Mouse (Mus musculus): ENCODE measurements at regions not wholly inside any gene's neighbourhood (a gene's known extent, or its start where the extent isn't known, plus 50 kb on each side); places are given as distances from the start of the nearest gene placed in this dataset.
A peak's percentile ranks its signal among the peaks of the same experiment; 100 is the strongest.

DNA sequence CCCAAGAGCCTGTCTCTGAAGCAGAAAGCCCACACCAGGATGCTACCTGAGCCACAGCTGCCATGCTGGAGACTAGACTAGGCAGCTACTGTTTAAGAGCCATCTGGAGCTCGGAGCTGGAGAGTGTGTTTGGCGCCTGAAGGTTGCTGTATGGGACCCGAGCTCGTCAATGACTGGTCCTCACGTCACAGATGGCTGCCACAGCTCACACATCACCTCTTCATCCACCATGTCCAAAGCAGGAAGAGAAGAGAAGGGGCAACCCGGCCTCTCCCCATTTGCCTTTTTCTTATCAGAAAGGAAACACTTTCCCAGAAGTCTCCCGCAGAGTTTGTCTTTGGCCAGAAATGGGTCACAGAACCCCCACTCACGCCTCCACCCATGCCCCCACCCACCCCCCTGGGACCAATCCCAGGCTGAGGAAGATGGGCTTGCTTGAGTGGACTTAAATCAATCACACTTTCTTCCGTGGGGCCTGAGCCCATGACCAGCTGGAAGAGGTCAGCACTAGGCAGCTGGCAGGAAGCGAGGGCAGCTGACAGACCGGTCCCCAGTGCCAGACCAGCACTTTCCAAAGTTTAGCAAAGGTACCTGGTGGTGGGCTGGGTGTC, 53.5 kb upstream of the Ptpn1 start:
- intact Hi-C loops (cut with DNase I) = no loop called here
- no peak for DNase-seq (ENCODE audit: extremely low spot score in 1 of 2, low spot score in 2 of 2)

GRCm38 (mm10) chr2:167877254-167877870, 54.5 kb upstream of the Ptpn1 start:
- DNase-seq (ENCODE audit: extremely low spot score in 1 of 2, low spot score in 2 of 2) = no peak
- intact Hi-C loops (cut with DNase I) = no loop called here

DNA sequence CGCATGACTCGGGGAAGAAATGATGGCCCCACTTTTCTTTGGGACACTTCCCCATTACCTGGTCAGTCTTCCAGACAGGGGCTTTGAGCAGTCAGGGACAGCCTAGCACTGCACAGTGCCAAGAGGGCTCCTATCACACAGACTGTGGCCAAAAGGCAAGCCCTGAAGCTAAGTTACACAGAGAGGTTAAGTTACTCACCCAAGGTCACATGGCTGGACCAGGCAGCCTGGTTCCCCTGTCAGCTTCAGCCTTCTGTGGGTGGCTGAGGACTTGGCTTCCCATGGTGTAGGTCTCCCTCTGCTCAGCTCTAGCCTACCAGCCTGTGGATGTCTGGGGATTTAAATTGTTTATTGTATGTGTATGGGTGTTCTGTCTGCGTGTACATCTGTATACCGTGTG, 59.4 kb upstream of the Ptpn1 start:
- DNase-seq (ENCODE audit: extremely low spot score in 1 of 2, low spot score in 2 of 2) = no peak
- intact Hi-C loops (cut with DNase I) = no loop called here

DNA sequence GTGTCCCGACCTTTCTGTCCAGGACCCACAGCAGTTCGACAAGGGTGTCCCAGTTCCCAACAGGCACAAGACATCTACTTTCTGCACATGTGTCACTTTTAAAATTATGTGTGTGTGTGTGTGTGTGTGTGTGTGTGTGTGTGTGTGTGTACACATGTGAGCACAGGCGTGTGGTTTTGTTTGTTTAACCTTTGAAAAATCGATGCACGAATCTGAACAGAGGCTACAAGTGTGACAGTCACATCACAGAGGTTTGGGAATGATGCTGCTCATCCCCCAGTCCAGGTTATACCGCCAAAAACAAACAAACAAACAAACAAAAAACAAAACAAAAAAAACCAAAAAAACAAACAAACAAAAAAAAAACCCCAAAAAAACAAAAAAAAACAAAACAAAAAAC, 61.7 kb upstream of the Ptpn1 start:
- intact Hi-C loops (cut with DNase I) = no loop called here
- no peak for DNase-seq (ENCODE audit: extremely low spot score in 1 of 2, low spot score in 2 of 2)

DNA sequence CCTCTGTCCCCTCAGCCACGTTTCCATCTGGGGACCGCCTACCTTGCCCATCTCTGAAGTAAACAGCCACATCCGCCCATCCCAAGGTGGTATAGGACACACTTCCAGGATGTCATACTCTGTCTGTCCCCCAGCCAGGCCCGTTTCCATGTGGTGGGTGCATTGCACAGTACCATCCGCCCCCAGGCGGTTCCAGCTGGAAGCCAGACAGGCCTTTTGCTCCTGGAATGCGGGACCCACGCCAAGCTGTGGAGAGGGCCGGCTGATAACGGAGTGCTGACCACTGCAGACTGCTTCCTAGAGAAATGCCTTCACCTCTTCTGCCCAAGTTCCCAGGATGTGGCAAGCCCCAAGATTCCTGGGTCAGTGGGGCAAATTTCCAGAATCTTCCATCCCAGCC, 65.1 kb upstream of the Ptpn1 start:
- DNase-seq (ENCODE audit: extremely low spot score in 1 of 2, low spot score in 2 of 2) = peak in 1 of 2 experiments; percentile 84
- intact Hi-C loops (cut with DNase I) = no loop called here

GRCm38 (mm10) chr2:167865525-167865924, 66.3 kb upstream of the Ptpn1 start:
- no peak for DNase-seq (ENCODE audit: extremely low spot score in 1 of 2, low spot score in 2 of 2)
- intact Hi-C loops (cut with DNase I) = no loop called here

DNA sequence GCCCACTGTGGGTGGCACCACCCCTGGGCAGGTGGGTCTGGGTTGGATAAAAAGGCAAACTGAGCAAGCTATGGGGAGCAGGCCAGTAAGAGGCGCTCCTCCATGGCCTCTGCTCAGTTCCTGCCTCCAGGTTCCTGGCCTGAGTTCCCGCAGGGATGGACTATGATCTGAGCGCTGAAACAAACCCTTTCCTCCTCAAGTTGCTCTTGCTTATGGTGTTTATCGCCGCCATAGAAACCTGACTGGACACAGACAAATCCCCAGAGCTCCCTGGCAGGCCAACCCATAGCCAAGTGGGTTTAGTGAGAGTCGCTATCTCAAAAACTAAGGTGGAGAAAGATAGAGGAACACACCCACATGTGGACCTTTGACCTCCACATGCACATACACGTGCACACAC, 67.2 kb upstream of the Ptpn1 start:
- intact Hi-C loops (cut with DNase I) = no loop called here
- no peak for DNase-seq (ENCODE audit: extremely low spot score in 1 of 2, low spot score in 2 of 2)

DNA sequence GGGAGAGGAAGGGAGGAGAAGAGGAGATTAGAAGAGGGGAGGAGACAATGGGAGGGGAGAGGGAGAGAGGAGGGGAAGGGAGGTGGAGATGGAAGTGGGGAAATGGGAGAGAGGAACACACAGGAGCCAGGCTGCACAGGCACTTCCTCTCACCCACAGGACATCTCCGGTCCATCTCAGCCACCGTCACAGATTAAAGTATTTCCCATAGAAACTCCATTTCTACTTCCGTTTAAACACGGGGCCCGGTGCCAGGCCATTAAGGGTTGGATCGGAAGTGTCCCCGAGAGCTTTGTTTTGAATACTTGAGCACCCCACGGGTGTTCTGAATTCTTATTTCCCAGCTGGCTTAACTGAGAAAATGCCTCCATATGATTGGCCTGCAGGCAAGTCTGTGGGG, 67.6 kb upstream of the Ptpn1 start:
- intact Hi-C loops (cut with DNase I) = no loop called here
- DNase-seq (ENCODE audit: extremely low spot score in 1 of 2, low spot score in 2 of 2) = peak in 1 of 2 experiments; percentile 78

- intact Hi-C loops (cut with DNase I) = no loop called here
- no peak for DNase-seq (ENCODE audit: extremely low spot score in 1 of 2, low spot score in 2 of 2)
Observed at GRCm38 (mm10) chr2:167863616-167864015, 68.2 kb upstream of the Ptpn1 start.

- intact Hi-C loops (cut with DNase I) = no loop called here
Observed at GRCm38 (mm10) chr2:167861178-167861520, 70.7 kb upstream of the Ptpn1 start.

GRCm38 (mm10) chr2:167860457-167861177, 71.2 kb upstream of the Ptpn1 start:
- peak; percentile 45 to 87 for DNase-seq (ENCODE audit: extremely low spot score in 1 of 2, low spot score in 2 of 2)
- intact Hi-C loops (cut with DNase I) = no loop called here

More at GRCm38 (mm10) chr2:167861178-167861520, 70.7 kb upstream of the Ptpn1 start:
- DNase-seq (ENCODE audit: extremely low spot score in 1 of 2, low spot score in 2 of 2) = no peak

DNA sequence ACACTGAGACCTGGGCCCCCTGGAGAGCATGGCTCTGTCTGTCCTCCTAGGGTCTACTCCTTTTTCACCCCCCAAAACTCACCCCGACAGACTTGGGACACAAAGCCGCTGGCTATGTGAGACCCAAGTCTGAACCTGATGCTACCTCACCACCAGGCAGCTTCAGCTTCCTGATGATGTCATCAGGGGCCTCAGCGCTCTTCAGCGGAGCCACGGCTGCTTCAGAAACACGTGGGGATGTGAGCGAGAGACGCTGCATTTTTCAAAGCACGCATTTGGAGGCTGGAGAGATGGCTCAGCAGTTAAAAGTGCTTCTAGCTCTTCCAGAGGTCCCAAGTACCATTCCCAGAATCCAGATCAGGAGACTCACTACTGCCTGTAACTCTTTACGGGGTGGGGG, 72.3 kb upstream of the Ptpn1 start:
- intact Hi-C loops (cut with DNase I) = no loop called here
- DNase-seq (ENCODE audit: extremely low spot score in 1 of 2, low spot score in 2 of 2) = no peak

DNA sequence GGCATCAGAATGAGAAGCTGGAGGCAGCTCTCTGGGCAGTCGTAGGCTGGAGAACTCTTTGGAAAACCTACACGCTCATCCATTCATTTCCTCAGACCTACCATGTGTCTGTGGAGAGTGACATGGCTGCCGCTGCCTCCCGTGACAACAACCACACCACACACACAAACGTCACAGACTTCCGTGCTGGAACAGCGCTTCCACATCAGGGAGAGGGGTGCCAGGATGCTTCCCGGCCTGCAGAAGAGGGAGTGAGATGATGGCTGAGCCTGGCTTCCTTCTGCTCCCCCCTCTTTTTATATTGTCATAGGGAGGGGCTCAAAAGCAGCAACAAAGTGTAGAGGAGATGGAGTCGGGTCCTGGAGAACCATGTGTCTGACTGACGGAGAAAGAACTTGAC, 73.5 kb upstream of the Ptpn1 start:
- DNase-seq (ENCODE audit: extremely low spot score in 1 of 2, low spot score in 2 of 2) = no peak
- intact Hi-C loops (cut with DNase I) = no loop called here

DNA sequence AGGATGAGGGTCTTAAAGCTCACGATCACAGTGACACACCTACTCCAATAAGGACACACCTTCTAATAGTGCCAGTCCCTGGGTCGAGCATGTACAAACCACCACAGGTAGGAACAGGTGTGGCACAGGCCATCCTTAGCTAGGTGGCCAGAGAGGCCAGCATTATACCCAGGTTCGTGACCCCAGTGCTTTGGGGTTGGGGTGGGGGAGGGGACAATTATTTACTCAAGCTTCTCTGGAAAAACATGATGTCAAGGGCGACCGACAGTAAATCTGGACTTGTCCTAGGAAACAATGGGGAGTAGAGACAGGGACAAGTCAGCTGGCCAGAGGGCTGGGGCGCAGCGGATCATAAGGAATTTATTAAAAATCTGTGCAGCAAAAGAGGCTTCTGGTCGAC, 73.9 kb upstream of the Ptpn1 start:
- DNase-seq (ENCODE audit: extremely low spot score in 1 of 2, low spot score in 2 of 2) = no peak
- intact Hi-C loops (cut with DNase I) = no loop called here

DNA sequence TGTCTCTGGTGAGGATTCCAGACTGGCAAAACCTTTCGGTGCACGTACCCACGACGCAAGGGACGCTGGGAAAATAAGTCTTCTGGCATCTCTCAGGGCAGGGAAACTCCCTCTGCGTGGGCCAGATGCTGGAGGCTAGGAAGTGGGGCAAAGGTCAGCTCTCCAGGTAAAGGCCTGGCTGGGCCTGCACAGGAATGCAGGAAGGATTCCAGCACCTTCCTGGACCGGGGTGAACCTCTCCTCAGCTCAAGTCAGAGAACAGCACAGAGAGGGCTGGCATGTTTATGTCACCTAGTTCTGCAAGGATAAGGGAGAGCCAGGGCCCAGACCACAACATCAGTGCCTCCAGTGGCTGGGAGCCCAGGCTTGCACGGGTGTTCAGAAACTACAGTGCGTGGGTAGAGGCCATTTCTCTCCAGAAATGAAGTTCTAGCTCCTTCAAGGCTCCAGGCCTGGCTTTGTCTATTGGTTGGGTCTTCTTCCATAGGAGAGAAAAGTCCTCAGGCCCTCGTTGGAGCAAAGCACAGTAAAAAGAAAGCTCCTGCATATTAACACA, 74.9 kb upstream of the Ptpn1 start:
- intact Hi-C loops (cut with DNase I) = no loop called here

GRCm38 (mm10) chr2:167856020-167856419, 75.8 kb upstream of the Ptpn1 start:
- no peak for DNase-seq (ENCODE audit: extremely low spot score in 1 of 2, low spot score in 2 of 2)
- intact Hi-C loops (cut with DNase I) = no loop called here

More for the DNA sequence above, 74.9 kb upstream of the Ptpn1 start:
- no peak for DNase-seq (ENCODE audit: extremely low spot score in 1 of 2, low spot score in 2 of 2)

- DNase-seq (ENCODE audit: extremely low spot score in 1 of 2, low spot score in 2 of 2) = no peak
- intact Hi-C loops (cut with DNase I) = no loop called here
Observed at GRCm38 (mm10) chr2:167854060-167854459, 77.8 kb upstream of the Ptpn1 start.

DNA sequence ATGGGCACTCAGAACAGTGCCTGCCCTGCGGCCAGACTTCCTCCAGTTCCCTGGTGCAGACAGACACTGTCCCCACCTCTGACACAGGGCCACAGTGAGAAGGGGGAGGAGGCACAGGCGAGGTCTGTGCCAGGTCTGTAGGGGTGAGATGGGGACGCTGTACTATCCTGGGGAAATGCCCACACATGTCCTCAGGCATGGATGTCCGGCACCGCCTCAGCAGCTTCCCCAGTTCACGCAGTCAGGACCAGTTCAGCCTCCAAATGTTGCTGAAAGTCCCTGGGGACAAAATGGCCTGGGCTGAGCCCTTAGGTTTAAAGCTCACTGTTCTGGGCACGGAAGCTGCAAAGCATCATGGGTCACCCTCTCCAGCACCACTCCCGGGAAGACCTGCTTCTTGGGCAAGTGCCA, 78.4 kb upstream of the Ptpn1 start:
- intact Hi-C loops (cut with DNase I) = no loop called here
- DNase-seq (ENCODE audit: extremely low spot score in 1 of 2, low spot score in 2 of 2) = no peak

- intact Hi-C loops (cut with DNase I) = no loop called here
- DNase-seq (ENCODE audit: extremely low spot score in 1 of 2, low spot score in 2 of 2) = no peak
Observed at GRCm38 (mm10) chr2:167852582-167852981, 79.3 kb upstream of the Ptpn1 start.

- DNase-seq (ENCODE audit: extremely low spot score in 1 of 2, low spot score in 2 of 2) = no peak
- intact Hi-C loops (cut with DNase I) = no loop called here
Observed at GRCm38 (mm10) chr2:167851216-167851896, 80.5 kb upstream of the Ptpn1 start.
